Mouse (Mus musculus) A20 (cell line): ENCODE data around the gene Tmem151b.
A peak's percentile ranks its signal among the peaks of the same experiment; 100 is the strongest.

Experiments used
- DNase-seq: peaks from one replicate; pipeline ENCODE4 v3.0.0-alpha.2; 2011; ENCODE audit warnings: low read depth, low spot score

Gene Tmem151b

GRCm38 (mm10) chr17:45584096-45584896 lies 34.8 kb upstream of the Tmem151b start:
- no peak for DNase-seq

- peak; percentile 69 for DNase-seq
Observed at GRCm38 (mm10) chr17:45582715-45583355, 33.4 kb upstream of the Tmem151b start.

GRCm38 (mm10) chr17:45582188-45582587 lies 32.7 kb upstream of the Tmem151b start:
- DNase-seq, result no peak

DNA sequence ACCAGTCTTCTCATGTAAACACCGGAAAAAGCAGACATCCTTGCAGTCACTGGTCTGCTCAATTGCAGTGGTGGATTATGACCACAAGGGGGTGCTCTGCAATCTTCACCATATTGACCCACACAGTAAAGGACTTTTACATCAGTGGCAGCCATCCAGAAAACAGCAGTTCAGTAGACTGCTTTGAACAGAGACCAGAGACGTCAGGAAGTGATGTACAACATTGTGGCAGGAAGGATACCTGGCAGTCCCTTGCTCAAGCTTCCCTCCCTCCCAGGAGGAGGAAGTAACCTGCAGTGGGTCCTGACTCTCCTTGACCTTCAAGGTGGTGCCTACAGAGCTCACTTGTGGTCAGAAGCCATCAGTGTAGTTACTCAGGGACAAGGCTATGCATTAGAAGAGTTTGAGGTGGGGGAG lies 32.1 kb upstream of the Tmem151b start:
- peak; percentile 76 for DNase-seq

- DNase-seq, result no peak
Observed at GRCm38 (mm10) chr17:45580958-45581477, 31.5 kb upstream of the Tmem151b start.

DNA sequence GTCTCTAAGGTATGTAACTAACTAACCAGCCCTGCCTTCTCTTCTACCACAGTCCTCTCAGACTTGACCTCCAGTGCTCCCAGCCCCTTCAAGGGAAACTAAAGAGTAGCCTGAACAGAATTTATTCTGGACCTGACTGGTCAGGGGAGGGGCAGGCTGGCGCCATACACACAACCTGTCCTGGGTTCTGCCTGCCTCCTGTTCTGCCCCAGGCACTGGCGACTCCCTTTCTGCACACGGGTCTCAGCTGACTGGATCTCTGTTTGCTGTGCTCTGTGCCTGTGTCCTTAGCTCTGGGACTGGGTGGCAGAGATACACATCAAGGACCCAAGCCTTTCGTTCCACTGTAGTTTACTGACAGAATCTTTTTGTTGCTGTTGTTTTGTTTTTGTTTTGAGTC lies 30.1 kb upstream of the Tmem151b start:
- DNase-seq, result no peak

- peak; percentile 50 for DNase-seq
Observed at GRCm38 (mm10) chr17:45578843-45579242, 29.4 kb upstream of the Tmem151b start.

DNA sequence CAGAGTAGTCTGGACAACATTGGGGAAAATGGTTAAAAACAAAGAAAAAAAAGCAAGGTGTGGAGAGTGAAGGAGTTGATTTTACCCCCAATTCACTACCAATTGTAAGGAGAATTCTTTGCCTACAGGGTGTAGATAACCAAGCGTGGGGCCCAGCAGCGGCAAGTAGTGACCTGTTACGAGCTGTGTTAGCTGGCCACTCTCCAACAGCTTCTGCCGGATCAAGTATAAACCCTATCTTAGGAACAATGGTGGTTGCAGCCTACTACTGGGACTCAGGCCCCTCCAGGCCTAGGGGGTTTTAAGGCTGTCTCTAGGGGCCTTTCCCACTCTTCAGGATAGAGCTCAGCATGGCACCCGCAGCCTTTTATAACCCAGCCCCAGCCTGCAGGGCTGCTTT lies 28.8 kb upstream of the Tmem151b start:
- no peak for DNase-seq

GRCm38 (mm10) chr17:45575123-45575897 lies 25.8 kb upstream of the Tmem151b start:
- no peak for DNase-seq

GRCm38 (mm10) chr17:45574129-45574761 lies 24.8 kb upstream of the Tmem151b start:
- peak; percentile 86 for DNase-seq

GRCm38 (mm10) chr17:45573780-45574123 lies 24.3 kb upstream of the Tmem151b start:
- DNase-seq, result peak; percentile 99

DNA sequence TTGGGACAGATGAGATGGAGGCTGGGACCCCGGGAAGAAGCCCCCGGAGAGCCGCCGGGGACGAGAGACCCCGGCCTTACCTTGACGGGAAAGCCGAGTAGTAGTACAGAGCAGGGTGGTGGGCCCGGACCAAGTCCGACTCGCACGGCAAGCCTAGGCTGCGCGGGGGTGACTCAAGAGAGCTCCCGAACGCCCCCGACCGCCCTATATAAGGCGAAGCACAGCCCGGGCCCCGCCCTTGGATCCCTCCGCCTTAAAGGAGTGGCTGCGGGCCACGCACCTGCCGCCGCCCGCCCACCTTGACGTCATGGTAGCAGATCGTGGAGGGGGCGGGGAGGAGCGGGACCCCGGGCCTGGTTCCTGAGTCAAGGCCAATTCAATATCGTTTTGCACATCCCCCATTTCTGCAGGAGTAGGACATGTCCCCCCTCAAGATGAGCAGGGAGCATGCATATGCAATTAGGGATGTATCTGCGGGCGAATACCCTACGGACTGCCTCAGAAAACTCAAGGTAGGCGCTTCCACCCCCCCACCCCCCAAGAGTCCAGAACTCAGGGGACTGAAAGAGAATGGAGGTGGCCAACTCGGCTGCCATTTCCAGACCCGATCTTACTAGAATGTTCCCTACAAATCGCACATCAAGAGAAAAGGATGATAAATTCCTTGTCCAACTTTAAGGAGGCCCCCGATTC lies 23.8 kb upstream of the Tmem151b start, which contains the start of gene Hsp90ab1:
TSS of gene Hsp90ab1 (minus strand) at position 185 of the 693 bp plus-strand sequence.
- DNase-seq, result peak; percentile 99

DNA sequence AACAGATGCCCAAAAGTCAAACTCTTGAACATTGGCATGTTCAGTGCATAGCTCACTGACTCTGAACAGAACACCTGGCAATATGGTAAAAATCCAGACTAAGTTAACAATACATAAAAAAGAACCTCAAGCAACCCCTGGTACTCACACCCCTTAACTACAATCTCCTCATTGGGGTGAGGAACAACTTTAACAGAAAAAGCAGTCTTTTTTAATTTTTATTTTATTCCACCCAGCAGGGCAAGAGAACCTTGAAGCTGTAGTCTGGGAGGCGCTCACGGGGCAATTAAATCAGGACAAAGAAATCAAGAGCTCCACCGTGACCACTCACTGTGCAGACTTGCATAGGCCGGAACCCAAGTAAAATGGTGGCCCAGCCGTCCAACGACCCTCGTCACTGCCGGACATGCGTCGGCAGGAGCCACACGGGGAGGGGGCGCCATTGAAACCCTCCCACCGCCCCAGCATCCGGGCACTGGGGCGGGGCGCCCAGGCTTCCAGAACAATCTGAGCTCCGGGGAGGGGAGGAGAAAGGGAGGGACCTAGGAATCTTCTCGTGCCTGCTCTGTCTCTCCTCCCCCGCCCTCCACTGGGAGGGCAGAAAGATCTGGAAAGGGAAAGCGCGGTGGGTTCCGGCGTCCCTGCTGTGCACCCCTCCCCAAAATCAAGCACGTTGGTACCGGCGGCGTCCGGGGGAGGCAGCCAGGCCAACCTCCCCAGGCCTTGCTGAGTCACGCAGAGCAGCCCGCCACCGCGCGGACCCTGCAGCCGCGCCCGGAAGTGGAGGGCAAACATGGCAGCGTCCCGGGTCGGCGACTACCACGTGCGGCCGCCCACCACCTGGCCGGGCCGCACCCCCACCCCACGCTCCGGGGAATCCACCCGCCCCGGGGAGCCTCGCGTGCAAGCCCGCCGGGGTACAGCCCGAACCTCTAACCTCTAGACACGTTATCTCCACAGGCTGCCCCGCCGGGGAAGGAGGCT lies 22.9 kb upstream of the Tmem151b start:
- peak; percentile 82 for DNase-seq

DNA sequence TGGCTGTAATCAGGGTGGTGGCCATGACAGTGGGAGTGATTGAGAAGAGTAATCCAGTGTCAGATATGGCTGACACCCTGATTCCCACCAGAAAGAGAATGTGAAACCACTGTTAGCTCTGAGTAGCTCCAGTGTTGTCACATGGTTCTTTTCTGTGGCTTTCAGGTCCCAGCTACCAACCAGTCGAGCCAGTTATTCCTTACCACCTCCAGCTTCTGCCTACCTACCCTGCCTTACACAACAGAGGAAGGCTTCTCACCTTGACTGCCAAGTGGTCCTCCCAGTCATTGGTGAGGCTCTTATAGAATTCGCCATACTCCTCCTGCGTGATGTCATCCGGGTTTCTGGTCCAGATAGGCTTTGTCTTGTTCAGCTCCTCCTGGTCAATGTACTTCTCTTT lies 20.5 kb upstream of the Tmem151b start:
- no peak for DNase-seq

GRCm38 (mm10) chr17:45568990-45569389 lies 19.5 kb upstream of the Tmem151b start:
- no peak for DNase-seq

DNA sequence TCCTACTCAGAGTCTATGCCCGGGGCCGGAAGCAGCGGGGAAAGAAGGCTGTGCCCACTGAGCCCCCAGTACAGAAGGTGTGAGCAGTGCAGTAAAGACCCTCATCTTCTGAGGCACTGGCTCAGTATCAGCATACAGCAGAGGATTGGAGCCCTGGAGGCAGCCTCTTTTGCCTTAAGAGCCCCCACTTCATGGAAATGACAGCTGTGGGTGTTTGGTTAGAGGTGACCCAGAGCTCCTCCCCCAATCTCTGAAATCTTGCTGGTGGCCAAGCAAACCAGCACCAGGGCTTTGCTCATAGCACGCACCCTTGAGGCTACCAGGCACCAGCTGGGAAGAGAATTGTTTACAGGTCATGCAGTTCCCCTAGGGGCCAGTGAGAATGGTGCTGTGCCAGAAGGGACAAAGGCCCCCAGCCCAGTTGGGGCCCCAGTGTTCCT lies 17.7 kb upstream of the Tmem151b start:
- DNase-seq, result no peak

GRCm38 (mm10) chr17:45566360-45567161 lies 17.1 kb upstream of the Tmem151b start:
- DNase-seq, result no peak

DNA sequence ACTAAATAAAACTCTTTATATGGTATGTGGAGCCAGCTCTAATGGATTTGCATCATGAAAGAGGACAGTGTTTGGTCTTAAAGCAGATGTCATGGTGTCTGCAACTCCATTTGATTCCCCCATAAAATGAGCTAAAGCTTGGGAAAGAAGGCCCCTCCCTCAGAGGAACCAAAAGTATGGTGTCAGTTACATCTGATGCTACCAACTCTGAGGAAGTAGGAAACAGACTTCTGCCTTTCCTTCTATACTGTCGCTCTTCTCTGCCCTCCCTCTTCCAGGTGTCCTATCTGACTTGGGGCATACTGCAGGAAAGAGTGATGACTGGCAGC lies 16.5 kb upstream of the Tmem151b start:
- no peak for DNase-seq

DNA sequence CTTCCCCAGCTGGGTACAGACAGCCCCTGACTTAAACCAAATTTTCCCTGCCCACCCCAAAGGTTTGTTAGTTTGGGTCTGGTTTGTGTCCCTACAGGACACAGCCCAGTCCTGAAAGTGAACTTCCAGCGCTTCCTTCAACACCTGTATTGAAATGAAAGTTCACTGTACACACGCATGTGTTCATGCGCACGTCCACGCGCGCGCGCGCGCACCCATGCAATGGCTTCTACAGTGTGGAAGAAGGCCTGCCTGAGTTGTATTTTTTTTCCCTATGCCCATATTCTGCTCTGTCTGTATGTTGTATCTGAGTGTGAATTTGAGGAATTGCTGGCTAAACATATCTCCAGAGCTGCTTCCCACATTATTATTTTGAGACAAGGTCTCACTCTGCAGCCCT lies 15.6 kb upstream of the Tmem151b start:
- no peak for DNase-seq
